Mouse (Mus musculus): ENCODE measurements around the gene Fam173b. TPM values are rescaled to one million over a fixed set of nuclear protein-coding genes. Genes with fewer than 3 reads are reported as not detected.
"Not testable (repeated sequence)": the region's sequence is repeated elsewhere in the genome, so short reads cannot be mapped to it uniquely, and the experiment has no call there.

The Fam173b gene
- total RNA-seq (2021): 10 to 100 TPM; 11.4 to 11.8 TPM

DNA sequence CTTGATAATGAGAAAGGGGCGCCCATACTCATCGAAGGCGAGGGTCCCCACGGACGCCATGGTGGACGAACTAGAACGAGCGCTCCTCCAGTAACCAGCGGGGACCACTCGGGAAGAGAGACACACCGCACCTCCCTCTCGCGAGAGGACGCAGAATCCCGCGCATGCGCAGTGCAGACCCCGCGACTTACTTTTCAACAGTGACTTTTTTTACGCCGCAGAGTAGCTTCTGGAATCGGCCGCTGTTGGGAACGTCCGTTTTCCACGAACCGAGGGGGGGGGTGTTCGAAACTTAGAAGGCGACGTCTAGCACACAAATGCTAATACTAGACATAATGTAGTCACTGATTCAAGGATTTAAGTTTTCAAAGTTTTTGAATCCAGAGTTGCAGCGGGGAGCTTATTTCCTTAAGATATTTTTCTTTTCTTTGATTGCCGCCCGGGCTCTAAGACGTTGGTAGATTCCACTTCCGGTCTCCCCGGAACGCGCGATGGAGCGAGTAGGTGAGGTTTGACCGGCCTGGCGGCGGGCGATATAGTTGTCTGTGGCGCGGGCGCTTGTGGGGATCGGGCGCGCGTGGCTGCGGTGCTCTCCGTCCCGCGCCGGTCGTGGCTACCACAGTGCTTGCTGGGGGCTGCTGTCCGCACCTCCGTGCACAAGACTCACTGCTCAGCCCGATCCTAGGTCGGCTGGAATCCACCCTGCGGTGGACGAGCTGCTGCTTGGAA lies at the start of gene Fam173b, which contains the start of gene Cct5:
Fam173b (plus strand) TSS at position 207 of the 729 bp plus-strand sequence.
Cct5 (minus strand) TSS at position 159 of the 729 bp plus-strand sequence.
- intact Hi-C loops (cut with DNase I): no loop called here
- peak; percentile 99 for DNase-seq (ENCODE audit: low spot score in 2 of 2)

DNA sequence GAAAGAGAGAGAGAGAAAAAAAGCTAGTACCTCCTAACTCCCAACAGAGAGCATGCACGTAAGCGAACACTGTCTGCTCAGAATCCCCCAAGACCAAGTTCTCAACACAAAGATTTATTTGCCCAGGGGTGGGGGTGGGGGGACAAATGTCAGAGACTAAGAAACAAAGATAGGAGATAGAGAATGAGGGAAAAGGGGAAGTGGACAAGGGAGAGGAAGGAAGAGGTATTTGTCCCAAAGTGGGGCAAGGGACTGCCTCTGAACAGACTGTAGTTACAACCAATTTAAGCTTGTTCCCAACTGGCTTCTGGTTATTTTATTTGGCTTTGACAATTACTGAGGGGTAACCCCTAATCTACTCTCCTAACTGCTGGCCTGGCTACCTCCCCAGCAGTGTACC lies 46.8 kb upstream of the Fam173b start:
- no peak for DNase-seq (ENCODE audit: low spot score in 2 of 2)
- intact Hi-C loops (cut with DNase I): no loop called here

DNA sequence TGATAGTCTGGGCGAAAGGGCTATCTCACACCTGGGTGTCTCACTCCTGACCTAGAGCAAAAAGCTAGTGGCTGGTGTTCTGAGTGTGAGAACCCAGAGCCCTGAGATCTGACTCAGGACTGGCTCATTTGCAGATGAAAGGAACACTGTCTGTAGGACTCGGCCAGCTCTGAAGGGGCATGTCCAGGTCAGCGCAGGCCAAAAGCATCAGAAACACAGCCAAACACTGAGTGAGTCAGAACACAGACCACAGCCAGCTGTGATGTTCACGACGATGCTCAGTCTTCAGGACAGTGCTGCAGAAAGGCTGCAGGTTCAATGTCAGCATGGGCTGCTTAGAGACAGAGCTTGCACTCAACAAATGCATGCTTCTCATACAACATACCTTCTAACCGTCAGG lies 40.3 kb upstream of the Fam173b start:
- no peak for DNase-seq (ENCODE audit: low spot score in 2 of 2)
- intact Hi-C loops (cut with DNase I): no loop called here

DNA sequence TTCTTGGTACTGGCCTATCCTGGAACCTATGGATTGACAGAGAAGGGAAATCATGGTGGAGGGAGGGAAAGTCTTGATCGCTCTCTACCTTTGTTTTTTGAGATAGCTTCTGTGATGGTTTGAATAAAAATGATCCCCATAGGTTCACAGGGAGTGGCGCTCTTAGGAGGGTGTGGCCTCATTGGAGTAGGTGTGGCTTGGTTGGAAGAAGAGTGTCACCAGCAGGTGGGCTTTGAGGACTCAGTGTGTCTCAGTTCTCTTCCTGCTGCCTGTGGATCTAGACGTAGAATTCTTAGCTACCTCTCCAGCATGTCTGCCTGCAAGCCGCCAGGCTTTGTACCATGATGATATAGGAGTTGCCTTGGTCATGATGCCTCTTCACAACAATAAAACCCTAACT lies 39.7 kb upstream of the Fam173b start:
- intact Hi-C loops (cut with DNase I): no loop called here
- DNase-seq (ENCODE audit: low spot score in 2 of 2): no peak

DNA sequence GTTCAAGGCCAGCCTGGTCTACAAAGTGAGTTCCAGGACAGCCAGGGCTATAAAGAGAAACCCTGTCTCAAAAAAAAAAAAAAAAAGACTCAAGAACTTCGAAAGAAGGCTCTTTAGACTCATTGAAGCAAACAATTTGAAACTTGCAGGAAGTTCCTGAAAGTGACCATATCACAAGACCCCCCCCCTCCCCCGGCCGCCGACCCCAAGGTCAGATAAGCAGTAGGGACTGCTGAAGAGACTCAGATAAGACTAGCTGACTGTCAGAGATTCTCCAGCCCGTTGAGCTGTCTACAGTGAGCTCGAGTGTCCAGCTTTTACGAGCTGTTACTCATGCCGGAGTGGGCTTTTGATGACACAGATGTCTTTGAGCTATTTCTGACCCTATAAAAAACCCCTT lies 38.8 kb upstream of the Fam173b start:
- no peak for DNase-seq (ENCODE audit: low spot score in 2 of 2)
- intact Hi-C loops (cut with DNase I): no loop called here

DNA sequence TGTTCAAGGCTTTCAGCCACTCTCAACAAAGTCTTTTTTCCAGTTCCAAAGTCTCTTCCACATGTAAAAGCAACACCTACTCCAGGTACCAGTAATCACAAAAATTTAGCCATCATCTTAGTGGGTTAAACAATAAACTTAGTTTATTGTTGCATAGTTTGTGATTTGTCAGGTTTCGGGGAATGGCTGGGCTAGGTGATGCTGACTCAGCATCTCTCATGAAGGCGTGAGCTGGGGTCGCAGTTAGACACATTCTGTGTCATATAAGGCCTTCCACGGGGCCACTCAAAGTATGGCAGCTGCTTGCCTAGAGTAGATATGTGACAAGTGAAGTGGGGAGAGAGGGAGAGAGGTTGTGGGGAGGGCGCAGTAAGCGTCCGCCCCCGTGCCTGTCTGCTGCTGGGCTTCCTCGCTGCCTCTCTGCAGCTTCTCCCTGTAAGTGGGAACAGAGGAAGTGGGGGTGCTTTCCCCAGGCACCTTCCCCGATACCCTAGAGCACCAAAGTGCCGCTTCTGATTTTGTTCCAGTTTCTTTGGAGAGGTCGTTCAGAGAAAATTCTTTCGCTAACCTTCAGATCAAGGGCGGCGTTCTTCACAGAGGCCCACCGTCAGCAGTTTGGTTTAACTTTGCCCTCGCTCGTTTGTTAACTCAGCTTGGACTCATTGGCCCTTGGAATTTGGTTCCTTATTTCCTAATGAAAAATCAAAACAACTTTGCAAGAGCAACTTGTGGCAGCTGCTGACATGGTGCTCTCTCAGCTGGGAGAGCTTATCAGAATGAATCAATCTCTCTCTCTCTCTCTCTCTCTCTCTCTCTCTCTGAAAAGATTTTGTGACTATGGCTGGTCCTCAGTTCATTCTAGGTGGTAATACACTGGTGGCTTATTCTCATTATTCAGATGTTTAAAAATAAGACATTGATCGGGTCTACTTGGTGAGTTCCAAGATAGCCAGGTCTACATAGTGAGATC lies 37.8 kb upstream of the Fam173b start:
- no peak for DNase-seq (ENCODE audit: low spot score in 2 of 2)
- intact Hi-C loops (cut with DNase I): no loop called here

DNA sequence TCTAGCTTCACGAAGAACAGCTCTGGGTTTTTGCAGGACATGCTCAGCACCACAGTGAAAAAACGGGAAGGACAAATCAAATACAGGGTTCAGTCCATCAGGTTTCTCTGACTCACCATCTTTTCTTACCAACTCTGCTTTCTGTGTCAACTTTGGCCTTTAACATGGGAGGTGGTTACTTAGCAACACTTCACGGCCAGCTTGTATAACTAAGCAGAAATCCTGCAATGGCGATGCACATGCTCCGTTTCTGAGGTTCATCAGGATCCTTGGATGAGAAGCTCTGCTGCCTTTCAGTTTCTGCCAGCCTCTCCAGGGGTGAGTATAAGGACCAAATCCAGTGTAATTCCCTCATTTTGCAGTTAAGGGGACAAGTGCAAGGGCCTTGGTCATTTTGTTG lies 36.5 kb upstream of the Fam173b start, which contains the start of gene Cmbl:
Cmbl (plus strand) TSS at position 206 of the 400 bp plus-strand sequence.
- DNase-seq (ENCODE audit: low spot score in 2 of 2): no peak
- intact Hi-C loops (cut with DNase I): no loop called here

DNA sequence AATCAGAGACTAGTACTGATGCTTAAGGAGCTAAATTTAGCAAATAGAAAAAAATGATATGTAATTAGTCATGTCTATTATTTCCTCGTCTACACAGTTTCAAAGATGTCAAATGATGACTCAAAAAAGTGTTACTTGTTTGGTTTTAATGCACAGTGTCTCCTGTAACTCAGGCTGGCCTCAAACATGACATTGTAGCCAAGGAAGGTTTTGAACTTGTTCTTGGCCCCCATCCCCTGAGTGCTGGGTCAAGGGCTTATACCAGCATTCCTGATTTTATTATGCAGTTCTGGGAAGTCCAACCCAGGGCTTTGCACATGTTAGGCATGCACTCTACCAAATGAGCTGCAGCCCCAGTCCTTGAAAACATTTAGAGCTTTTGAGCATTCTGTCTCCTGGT lies 35.9 kb upstream of the Fam173b start:
- no peak for DNase-seq (ENCODE audit: low spot score in 2 of 2)
- intact Hi-C loops (cut with DNase I): no loop called here

DNA sequence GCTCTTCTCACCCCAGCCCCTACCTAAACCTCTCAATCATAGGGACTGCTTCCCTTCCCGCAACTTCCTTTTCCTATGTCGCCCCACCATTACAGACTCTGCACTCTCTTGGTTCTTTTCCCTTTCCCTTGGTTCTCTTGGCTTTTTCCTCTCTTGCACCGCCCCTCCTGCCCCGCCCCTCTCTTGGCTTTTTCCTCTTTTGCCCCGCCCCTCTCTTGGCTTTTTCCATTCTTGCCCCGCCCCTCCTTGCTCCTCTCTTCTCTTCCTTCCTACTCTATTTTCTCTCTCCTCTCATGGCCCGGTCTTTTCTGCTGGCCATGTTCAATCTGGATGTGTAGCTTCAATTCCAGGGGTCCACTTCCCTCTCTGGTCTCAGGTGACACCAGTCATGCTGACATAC lies 34.2 kb upstream of the Fam173b start:
- no peak for DNase-seq (ENCODE audit: low spot score in 2 of 2)
- intact Hi-C loops (cut with DNase I): no loop called here

DNA sequence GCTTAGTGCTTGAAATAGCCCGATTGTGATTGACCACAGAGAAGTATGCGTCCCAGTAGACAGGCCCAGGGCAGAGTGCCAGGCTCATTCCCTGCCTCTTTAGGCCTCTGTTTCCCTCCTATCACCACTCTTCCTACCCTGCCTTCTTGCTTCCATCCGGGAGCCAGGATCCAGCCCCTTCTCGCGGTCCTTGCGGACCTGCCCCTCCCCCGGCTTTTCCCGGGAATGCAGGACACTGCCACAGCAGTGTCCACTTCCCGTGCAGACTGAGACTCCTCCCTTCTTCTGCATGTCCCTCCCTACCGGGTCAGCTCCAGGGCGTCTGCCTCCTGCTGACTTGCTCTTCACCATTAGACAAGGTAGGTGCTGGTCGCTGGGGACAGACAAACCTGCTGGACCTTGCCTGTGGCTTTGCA lies 33.1 kb upstream of the Fam173b start:
- DNase-seq (ENCODE audit: low spot score in 2 of 2): no peak
- intact Hi-C loops (cut with DNase I): no loop called here

DNA sequence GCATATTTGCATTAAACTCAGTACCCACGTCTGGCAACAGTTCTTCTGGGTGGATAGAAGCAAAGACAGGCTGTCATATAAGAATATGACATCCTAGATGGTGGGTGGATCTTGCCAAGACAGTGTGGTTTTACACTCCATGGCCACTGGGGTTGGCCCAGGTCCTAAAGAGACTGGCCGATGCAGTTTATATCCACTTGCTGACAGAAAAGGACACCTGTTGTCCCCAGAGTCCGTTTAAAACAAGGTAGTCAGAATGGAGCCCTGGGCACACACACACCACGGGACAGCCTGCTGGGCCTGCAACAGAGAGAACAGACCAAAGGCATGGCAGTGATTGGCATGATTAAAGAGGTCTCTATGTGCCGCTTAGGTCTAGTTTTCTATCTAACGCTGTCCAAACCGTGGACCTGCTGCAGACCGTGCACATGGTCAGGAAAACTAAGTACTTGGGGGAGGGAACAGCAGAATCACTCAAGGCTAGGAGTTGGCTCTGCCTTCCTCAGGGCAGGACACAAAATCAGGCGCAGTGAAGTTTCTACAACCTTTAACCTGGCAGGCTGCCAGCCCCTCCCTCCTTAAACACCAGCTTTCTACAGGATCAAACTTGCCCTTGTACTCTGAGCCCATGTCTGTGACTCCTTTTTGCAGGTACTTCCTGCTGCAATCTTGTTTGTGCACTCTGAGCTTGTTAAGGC lies 32.2 kb upstream of the Fam173b start:
- intact Hi-C loops (cut with DNase I): loop anchor here (5.0 kb wide), 1 partner anchor 32 kb away; no protein-coding TSS in a partner anchor
- no peak for DNase-seq (ENCODE audit: low spot score in 2 of 2)

DNA sequence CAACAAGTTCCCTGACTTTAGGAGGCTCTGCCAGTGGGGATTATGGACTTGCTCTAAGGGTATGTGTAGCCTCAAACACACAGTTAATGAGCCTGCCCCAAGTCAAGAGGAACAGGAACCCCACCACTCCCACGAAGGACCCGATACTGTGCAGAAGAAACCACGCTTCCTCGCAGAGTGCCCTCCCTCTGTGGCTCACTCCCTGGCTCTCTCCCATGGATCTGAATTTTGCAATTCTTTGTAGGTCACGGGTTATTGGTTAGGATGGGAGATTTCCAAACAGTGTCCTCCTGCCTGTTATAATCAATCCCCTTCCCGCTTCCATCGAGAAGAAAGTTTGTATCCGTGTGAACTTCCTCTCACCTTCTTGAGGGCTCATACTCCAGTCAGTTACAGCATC lies 30.7 kb upstream of the Fam173b start:
- DNase-seq (ENCODE audit: low spot score in 2 of 2): no peak
- intact Hi-C loops (cut with DNase I): loop anchor here (5.0 kb wide), 1 partner anchor 34 kb away; no protein-coding TSS in a partner anchor

DNA sequence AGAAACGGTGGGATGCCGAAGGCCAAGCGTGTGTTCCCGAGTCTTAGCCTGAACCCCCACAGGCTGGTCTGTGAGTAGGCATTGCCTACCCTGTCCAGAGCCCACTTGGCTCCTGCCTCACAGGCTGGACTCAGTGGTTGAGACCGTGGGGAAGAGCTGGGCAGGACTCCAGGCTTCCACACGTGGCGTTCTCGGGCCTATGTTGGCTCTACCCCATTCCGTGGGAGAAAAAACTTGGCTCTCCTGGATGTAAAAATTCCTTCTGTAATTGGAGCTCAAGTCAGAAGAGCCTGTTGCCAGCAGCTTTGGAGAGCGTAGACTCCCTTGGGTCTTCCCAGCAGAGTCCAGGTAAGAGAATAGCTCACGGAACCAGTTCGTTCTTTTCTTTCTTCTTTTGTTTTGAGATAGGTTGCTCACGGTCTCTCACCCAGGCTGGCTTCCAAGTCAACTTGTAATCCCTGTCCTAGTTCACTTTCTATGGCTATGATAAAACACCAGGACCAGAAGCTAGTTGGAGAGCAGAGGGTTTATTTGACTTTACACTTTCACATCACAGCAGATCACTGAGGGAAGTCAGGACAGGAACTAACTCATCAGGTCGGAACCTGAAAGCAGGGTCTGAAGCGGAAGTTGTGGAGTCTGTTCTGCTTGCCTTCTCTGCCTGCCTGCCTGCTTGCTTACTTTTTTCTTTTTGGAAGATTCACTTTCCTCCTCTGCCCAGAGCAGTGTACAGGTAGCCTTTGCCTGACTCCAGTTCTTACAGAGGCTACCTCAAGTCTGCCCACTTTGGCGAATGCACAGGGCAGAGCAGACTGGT lies 29.5 kb upstream of the Fam173b start:
- DNase-seq (ENCODE audit: low spot score in 2 of 2): peak in 1 of 2 experiments; percentile 83
- intact Hi-C loops (cut with DNase I): loop anchor here (5.0 kb wide), 1 partner anchor 35 kb away; no protein-coding TSS in a partner anchor

DNA sequence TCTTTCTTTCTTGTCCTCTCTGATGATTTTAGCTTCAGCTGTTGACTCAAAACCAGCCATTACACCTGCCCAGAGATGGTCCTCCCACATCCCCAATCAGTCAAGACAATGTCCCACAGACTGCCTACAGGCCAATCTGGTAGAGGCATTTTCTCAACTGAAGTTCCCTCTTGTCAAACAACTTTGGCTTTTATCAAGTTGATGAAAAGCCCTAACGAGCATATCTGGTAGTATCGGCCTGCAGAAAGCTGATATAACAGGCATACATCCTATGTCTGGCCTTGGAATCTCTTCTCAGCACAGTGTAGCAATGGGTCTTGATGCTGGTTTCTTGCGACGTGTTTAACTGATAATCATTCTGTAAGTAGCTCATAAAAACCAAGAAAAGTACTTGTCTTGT lies 28.4 kb upstream of the Fam173b start:
- intact Hi-C loops (cut with DNase I): loop anchor here (5.0 kb wide), 1 partner anchor 36 kb away; no protein-coding TSS in a partner anchor
- no peak for DNase-seq (ENCODE audit: low spot score in 2 of 2)

DNA sequence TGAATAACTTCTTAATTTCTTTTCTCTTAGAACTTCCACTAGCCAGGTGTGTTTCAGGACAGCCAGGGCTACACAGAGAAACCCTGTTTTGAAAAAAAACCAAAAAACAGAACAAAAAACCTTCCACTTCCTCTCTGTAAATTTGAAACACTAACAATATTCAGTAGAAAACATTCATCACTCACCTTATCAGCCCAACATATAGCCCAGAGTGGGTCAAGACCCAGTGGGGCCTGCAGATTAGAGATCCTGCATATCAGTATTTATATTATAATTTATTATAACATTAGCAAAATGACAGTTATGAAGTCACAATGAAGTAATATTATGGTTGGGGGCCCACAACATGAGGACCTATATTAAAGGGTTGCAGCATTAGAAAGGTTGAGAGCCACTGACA lies 28.0 kb upstream of the Fam173b start:
- no peak for DNase-seq (ENCODE audit: low spot score in 2 of 2)
- intact Hi-C loops (cut with DNase I): loop anchor here (5.0 kb wide), 1 partner anchor 36 kb away; no protein-coding TSS in a partner anchor

DNA sequence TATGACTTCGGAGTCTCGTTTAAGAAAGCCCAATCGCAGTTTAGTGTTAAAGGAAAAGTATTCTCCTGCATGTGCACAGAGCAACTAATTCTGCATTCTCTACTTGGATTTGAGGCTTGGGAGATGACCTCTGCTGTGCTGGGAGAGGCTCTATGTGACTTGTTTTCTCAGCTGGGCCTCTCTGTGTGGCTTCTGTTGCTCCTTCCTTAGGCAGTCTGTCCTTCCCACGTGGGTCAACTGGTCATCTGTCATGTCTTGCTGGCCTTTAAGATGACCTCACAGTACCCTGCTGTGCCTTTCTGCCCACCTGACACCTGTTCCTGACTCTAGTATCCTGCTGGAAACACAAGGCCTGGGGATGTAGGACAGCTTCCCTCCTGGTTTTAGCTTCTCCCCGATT lies 25.6 kb upstream of the Fam173b start:
- DNase-seq (ENCODE audit: low spot score in 2 of 2): no peak
- intact Hi-C loops (cut with DNase I): no loop called here

DNA sequence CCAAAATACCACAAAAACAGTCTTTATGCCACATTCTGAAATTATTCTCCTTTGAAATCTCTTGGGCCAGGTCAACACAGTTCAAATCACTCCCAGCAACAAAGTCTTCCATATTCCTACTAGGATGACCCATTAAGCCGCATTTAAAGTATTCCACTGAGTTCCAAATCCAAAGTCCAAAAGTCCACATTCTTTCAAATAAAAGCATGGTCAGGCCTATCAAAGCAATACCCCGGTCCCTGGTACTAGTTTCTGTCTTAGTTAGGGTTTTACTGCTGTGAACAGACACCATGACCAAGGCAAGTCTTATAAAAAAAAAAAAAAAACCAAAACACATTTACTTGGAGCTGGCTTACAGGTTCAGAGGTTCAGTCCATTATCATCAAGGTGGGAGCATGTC lies 20.6 kb upstream of the Fam173b start:
- DNase-seq (ENCODE audit: low spot score in 2 of 2): not testable (repeated sequence)
- intact Hi-C loops (cut with DNase I): loop anchor here (10.0 kb wide), 1 partner anchor 126 kb away; the partner anchor contains the start of gene Ropn1l

DNA sequence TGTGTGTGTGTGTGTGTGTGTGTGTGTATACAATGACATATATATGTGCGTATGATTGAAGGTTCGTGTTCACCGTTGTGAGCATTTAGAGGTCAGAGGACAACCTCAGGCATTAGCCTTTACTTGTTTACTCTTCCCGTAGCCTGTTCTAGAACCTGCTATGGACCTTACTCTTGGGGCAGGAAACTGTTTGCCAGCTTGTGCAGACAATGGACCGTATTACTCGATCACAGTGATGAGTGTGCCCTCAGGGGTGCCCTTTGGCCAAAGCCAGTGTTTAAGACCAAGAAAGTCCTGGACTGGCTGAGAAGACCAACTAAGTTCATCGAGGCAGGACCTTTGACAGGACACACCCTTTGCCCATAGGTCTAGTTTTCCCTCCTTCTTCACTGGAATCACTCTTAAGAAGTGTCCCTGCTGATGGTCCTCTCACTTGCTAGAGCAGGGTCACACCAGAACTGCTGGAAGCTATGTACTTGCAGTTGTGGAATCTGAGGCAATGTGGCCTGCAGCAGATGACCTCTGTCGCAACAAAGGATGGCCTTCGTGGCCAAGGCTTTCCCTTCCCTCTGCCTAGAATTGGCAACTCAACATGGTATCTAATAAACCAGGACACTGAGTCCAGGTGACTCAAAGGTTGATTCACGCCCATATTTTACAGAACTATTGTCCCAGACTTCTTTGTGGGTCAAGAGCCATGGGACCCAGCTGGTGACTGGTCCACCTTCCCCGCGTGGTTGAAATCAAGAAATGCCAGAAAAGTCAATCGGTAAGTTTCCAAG lies 18.2 kb upstream of the Fam173b start:
- intact Hi-C loops (cut with DNase I): loop anchor here (10.0 kb wide), 1 partner anchor 129 kb away; the partner anchor contains the start of gene Ropn1l
- DNase-seq (ENCODE audit: low spot score in 2 of 2): no peak
